Mouse (Mus musculus) ES-Bruce4 (cell line): Measurements from ENCODE around the gene Masp1.

ENCODE experiments used
- CTCF ChIP-seq: IDR thresholded peaks from one replicate; pipeline ENCODE4 v1.8.1; 2011; ENCODE audit warnings: low read depth, low read length
- POLR2A ChIP-seq: IDR thresholded peaks from one replicate; pipeline ENCODE4 v1.8.1; 2011; ENCODE audit warnings: low read length; ENCODE audit not compliant: insufficient read depth

DNA sequence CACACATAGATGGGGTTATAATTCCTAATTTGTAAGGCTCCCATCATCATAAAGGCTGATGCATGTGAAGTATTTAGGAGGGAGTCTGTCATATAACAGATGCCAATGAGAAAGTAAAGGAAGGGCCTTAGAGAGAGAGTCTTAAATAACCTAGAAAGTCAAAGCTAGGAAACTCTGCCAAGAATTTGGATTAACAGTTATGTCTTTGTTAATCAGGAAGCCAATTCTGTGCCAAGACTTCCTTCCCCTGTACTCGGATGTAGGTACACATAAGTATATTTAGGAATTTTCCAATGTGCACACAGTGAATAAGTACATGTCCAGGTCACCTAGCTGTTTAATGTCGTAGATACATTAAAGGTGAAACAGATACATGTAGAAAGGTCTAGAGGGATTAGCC, 4.0 kb downstream of the Masp1 start:
- TF ChIP-seq CTCF (no peak), POLR2A (no peak)
